Mouse (Mus musculus): ENCODE results near the gene Rpl11. TPM values are rescaled to one million over a fixed set of nuclear protein-coding genes. Genes with fewer than 3 reads are reported as not detected.
A peak's percentile ranks its signal among the peaks of the same experiment; 100 is the strongest.

Gene Rpl11
- polyA plus RNA-seq, 1 experiment from 2014 or later, result 281 TPM

DNA sequence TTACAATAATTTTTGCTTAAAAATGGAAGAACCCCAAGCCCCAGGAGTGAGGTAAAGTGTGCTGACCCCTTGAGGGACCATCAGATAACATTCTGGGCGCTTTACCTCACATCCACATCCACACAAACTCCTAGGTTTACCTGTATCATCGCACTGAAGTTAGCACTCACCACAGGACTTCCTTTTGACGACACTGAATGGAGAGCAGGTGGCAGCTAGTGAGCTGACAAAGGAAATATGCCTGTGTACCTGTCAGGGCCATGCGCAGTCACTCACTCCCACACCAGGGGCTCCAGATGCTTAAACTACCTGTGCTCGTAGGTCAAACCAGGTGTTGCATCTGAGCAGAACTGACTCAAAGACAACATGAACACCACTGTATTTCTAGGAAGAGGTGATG, 8.1 kb downstream of the Rpl11 start:
- Histone ChIP-seq H3K27ac (replicated peaks) (no peak overlapping the region), H3K27me3 (replicated peaks) (no peaks in the 10 kb centered on the region), H3K4me1 (peaks cover 12% of the 10 kb centered on the region), H3K36me3 (peaks cover 42% of the 10 kb centered on the region), H3K9ac (replicated peaks) (no peak overlapping the region), H3K9me3 (replicated peaks) (no peaks in the 10 kb centered on the region), H3K4me2 (no peak overlapping the region), H3K4me3 (replicated peaks) (no peak overlapping the region)
- WGBS, result 89% methylated on average over 5 of the region's 5 CpGs
- ATAC-seq (ENCODE audit: low FRiP score), result no peak

DNA sequence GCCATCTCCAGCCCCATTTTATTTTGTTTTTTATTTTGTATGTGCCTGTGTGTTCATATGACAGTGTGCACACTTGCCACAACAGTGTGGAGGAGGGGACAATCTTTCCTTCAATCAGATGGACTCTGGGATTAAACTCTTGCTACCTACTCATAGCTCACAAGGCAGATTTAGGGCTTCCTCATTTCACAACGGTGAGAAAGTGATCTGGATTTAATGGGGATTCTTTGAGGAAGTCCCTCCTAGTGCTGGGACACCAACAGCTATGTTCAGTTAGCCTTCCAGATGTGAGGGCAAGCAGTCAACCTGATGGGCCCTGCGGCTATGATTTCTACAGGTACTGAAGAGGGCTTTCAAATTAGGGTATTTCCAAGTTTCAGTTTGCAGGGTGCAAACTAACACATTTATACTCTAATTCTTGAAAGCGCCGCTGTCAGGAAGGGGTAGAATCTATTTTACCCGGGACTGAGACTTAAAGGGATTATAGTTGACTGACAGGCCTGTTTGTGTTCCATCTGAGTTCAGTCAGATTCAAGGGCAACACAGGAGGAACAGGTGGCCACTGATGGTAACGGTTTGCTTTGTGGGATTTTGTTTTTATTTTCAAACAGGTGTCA, 9.3 kb downstream of the Rpl11 start:
- WGBS, result 91% methylated on average over 6 of the region's 6 CpGs
- Histone ChIP-seq H3K36me3 (peaks cover 30% of the 10 kb centered on the region), H3K9me3 (replicated peaks) (no peaks in the 10 kb centered on the region), H3K4me3 (replicated peaks) (no peak overlapping the region), H3K27me3 (replicated peaks) (no peaks in the 10 kb centered on the region), H3K27ac (replicated peaks) (no peak overlapping the region), H3K9ac (replicated peaks) (no peak overlapping the region), H3K4me2 (no peak overlapping the region), H3K4me1 (0 out of 2 replicates have a peak, but pooled peaks cover 5% of the 10 kb centered on the region)
- ATAC-seq (ENCODE audit: low FRiP score), result no peak

DNA sequence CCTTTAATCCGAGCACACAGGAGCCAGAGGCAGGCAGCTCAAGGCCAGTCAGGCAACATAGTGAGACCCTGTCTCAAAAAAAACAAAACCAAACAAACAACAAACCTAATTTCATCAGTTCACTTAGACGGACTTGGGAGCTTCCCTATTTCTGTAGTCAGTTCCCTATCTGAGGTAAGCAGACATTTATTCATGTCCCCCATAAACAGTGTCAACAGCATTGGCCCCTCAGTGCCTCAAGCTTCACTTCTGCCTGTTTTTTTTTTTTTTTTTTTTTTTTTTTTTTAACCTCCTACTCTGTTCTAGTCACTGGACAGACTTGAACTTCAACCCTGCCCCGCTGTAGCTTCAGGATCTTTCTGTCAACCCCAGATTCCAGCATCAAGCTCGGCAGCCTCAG, 18.1 kb downstream of the Rpl11 start:
- Histone ChIP-seq H3K9me3 (replicated peaks) (no peaks in the 10 kb centered on the region), H3K9ac (replicated peaks) (no peak overlapping the region), H3K4me3 (replicated peaks) (no peak overlapping the region), H3K4me1 (peaks cover 11% of the 10 kb centered on the region; the same call in 1 of the 2 replicates), H3K27me3 (replicated peaks) (no peaks in the 10 kb centered on the region), H3K36me3 (no peaks in the 10 kb centered on the region; the same call in 1 of the 2 replicates), H3K4me2 (no peak overlapping the region), H3K27ac (replicated peaks) (no peak overlapping the region)
- 81% methylated on average over 4 of the region's 4 CpGs for WGBS
- no peak for ATAC-seq (ENCODE audit: low FRiP score)

DNA sequence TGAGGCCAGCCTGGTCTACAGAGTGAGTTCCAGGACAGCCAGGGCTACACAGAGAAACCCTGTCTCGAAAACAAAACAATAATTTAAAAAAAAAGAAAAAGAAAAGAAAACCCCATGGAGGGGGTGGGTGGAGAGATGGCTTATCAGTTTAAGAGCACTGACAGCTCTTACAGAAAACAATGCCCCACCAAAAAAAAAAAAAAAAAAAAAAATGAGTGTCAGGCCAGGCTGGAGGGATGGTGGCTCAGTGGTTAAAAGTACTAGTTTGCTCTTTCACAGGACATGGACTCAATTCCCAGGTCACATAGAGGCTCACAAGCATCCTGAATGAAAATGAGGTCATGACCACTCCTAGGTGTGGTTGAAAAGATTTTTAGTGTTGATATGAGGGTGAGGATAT, 20.0 kb downstream of the Rpl11 start:
- H3K4me2 ChIP-seq, result no peak overlapping the region
- H3K9ac ChIP-seq (replicated peaks), result no peak overlapping the region
- no peak overlapping the region for H3K4me3 ChIP-seq (replicated peaks)
- H3K9me3 ChIP-seq (replicated peaks), result no peaks in the 10 kb centered on the region
- WGBS, result 79% methylated on average over 1 of the region's 1 CpGs
- no peak for ATAC-seq (ENCODE audit: low FRiP score)
- H3K36me3 ChIP-seq, result no peaks in the 10 kb centered on the region; the same call in 1 of the 2 replicates
- no peaks in the 10 kb centered on the region for H3K27me3 ChIP-seq (replicated peaks)
- peaks cover 11% of the 10 kb centered on the region; the same call in 1 of the 2 replicates for H3K4me1 ChIP-seq
- no peak overlapping the region for H3K27ac ChIP-seq (replicated peaks)

DNA sequence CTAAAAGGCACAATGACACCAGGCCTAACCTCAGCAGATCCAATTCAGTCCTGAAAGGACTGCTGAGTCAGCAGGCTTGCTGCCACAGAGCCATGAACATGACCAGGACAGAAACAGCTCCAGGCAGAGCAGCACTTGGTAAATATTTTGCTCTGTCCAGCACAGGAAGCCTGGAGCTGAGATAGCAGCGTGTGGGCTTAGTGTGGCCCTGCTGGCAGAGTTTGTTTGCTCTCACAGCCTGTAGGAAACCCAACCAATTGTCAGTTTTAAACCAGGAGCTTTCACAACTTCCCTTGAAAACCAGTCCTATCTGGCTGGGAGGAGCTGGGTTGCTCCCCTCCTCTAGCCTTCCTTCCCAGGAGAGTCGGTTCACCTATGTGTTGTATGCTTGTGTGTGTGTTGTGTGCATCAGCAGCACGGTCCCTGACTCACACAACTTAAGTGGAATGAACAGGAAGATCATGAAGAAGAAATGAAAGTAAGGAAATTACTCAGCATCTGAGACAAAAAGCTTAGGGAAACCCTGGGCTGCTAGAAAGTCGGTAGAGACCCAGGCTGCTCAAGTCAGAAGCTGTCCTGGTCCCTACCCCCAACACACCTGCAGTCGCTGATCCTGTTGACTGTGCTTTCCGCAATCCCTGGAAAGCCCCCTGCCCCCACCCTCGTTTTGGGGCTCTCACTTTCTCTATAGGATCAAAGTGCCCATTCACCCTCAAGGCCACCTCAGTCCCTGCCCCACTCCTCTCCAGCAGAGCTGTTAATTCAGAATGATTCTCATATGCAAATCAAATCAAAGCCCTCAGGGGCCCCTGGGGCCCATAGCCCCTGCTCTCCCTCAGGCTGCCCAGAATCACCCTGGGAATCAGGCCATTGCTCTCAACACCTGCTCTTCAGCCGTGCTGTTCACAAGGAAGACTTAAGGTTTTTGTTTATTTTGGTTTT, 22.0 kb downstream of the Rpl11 start:
- ATAC-seq (ENCODE audit: low FRiP score), result no peak
- Histone ChIP-seq H3K36me3 (0 out of 2 replicates have a peak, but pooled peaks cover 5% of the 10 kb centered on the region), H3K4me3 (replicated peaks) (no peak overlapping the region), H3K9ac (replicated peaks) (no peak overlapping the region; the same call in 1 of the 2 replicates), H3K27me3 (replicated peaks) (no peaks in the 10 kb centered on the region), H3K9me3 (replicated peaks) (no peaks in the 10 kb centered on the region), H3K4me1 (peaks cover 11% of the 10 kb centered on the region; the same call in 1 of the 2 replicates), H3K27ac (replicated peaks) (peak overlapping the region; percentile 23; the same call in 1 of the 2 replicates), H3K4me2 (no peak overlapping the region)
- 7% methylated on average over 8 of the region's 8 CpGs for WGBS

DNA sequence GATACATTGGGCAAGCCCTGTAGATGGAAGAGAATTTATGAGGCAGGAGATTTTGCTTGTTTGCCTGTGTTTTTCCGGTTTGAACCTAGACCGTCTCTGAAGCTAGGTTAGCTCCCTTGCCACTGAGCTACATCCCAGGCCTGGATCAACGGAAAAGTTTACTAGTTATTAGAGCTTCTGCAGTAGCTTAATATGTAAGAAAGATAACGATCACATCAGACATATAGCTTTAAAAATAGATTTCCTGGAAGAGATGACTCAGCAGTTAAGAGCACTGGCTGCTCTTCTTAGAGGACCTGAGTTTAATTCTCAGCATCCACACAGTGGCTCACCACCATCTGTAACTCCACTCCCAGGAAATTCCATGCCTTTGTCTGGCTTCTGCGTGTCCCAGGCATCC, 24.5 kb downstream of the Rpl11 start:
- no peak overlapping the region for H3K27ac ChIP-seq (replicated peaks)
- 0 out of 2 replicates have a peak, but pooled peaks cover 5% of the 10 kb centered on the region for H3K36me3 ChIP-seq
- no peak overlapping the region for H3K9ac ChIP-seq (replicated peaks)
- no peak overlapping the region for H3K4me2 ChIP-seq
- 87% methylated on average over 5 of the region's 5 CpGs for WGBS
- peaks cover 11% of the 10 kb centered on the region; the same call in 1 of the 2 replicates for H3K4me1 ChIP-seq
- no peak for ATAC-seq (ENCODE audit: low FRiP score)
- no peak overlapping the region for H3K4me3 ChIP-seq (replicated peaks)
- no peaks in the 10 kb centered on the region for H3K9me3 ChIP-seq (replicated peaks)
- no peaks in the 10 kb centered on the region for H3K27me3 ChIP-seq (replicated peaks)

DNA sequence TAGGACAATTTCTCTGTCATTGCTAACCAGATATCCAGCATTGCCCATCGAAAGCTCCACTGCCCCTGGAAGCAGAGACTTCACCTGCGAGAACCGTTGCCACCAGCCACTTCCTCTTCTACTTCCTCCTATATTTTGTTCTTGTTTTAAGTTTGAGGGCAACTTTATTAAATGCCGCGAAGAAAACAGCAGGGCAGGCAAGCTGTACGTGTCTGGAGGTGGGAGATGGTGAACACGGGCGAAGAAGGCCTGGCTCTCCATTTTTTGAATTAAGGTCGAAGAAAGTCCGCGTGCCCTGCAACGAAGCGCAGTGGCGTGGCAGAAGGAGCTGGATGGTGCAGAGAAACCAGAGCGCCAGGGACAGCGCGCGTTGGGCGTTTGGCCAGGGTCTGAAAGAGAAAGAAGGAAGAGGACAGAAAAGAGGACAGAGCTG, 25.1 kb downstream of the Rpl11 start:
- 88% methylated on average over 19 of the region's 19 CpGs for WGBS
- H3K9me3 ChIP-seq (replicated peaks), result no peaks in the 10 kb centered on the region

DNA sequence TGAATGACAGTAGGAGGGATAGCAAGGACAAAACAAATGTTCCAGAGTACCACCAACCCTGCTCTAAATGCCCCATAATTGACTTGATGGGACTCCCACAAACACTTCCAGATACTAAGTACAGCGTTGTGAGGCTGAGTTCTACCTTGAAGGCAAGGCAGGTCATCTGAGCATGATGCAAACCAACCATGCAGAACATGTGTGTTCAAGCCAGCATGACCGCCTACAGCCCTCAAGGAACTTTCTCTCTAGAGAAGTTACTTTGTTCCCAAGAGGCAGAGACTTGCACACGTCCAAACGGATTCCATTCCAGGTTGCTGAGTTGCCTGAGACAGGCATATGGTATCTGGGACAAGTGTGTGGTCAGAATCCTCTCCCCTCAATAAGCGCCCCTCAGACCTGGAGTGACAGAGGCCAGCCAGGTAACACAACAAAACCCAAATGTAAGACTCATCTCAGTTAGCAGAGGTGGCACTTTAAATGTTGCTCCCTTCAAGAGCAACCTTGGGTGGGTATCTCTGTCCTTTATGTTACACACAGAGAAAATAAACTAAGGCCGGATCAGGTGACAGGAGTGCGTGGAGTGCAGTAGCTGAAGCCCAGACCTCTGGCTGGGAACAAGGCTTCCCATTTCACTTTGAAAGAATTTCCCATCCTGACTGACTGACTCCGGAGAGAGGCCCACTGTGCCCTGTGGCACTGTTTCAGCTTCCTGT, 25.7 kb downstream of the Rpl11 start:
- no peak overlapping the region for H3K9ac ChIP-seq (replicated peaks)
- no peak for ATAC-seq (ENCODE audit: low FRiP score)
- H3K27ac ChIP-seq (replicated peaks), result no peak overlapping the region
- no peaks in the 10 kb centered on the region for H3K27me3 ChIP-seq (replicated peaks)
- H3K4me3 ChIP-seq (replicated peaks), result no peak overlapping the region
- no peaks in the 10 kb centered on the region for H3K9me3 ChIP-seq (replicated peaks)
- no peak overlapping the region for H3K4me2 ChIP-seq
- 86% methylated on average over 8 of the region's 8 CpGs for WGBS
- 0 out of 2 replicates have a peak, but pooled peaks cover 5% of the 10 kb centered on the region for H3K36me3 ChIP-seq
- peaks cover 11% of the 10 kb centered on the region; the same call in 1 of the 2 replicates for H3K4me1 ChIP-seq

More for the DNA sequence above, 25.1 kb downstream of the Rpl11 start:
- Histone ChIP-seq H3K4me2 (no peak overlapping the region), H3K4me3 (replicated peaks) (no peak overlapping the region), H3K9ac (replicated peaks) (no peak overlapping the region), H3K36me3 (0 out of 2 replicates have a peak, but pooled peaks cover 5% of the 10 kb centered on the region), H3K4me1 (peaks cover 11% of the 10 kb centered on the region; the same call in 1 of the 2 replicates), H3K27me3 (replicated peaks) (no peaks in the 10 kb centered on the region), H3K27ac (replicated peaks) (no peak overlapping the region)
- no peak for ATAC-seq (ENCODE audit: low FRiP score)

DNA sequence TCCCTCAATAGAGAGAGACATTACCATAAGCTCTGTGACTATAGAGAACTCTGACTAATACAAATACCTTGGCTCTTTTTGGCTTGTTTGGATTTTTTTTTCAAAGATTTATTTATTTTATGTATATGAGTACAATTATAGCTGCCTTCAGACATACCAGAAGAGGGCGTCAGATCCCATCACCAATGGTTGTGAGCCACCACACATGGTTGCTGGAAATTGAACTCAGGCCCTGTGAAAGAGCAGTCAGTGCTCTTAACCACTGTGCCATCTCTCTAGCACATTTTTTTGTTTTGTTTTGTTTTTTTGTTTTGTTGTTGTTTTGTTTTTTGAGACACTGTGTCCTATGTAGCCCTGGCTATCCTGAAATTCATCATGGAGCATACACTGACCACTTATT, 27.9 kb downstream of the Rpl11 start:
- Histone ChIP-seq H3K9me3 (replicated peaks) (no peaks in the 10 kb centered on the region), H3K4me2 (no peak overlapping the region), H3K4me1 (peaks cover 5% of the 10 kb centered on the region), H3K36me3 (0 out of 2 replicates have a peak, but pooled peaks cover 5% of the 10 kb centered on the region), H3K27ac (replicated peaks) (no peak overlapping the region), H3K9ac (replicated peaks) (no peak overlapping the region), H3K27me3 (replicated peaks) (no peaks in the 10 kb centered on the region), H3K4me3 (replicated peaks) (no peak overlapping the region)
- ATAC-seq (ENCODE audit: low FRiP score), result no peak
- 81% methylated on average over 1 of the region's 1 CpGs for WGBS

DNA sequence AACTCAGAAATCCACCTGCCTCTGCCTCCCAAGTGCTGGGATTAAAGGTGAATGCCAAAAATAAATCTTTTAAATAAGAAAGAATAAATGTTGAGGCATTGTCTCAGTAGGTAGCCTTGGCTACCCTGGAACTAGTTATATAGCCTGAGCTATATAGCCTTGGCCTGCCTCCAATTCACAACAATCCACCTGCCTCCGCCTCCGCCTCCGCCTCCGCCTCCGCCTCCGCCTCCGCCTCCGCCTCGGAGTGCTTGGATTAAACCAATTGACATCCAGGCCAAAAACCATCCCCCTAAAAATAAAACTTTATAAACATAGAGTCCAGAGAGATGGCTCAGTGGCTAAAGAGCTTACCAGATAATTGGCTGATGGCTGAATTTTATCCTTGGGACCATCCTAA, 30.3 kb downstream of the Rpl11 start:
- Histone ChIP-seq H3K27ac (replicated peaks) (no peak overlapping the region), H3K9me3 (replicated peaks) (no peaks in the 10 kb centered on the region), H3K9ac (replicated peaks) (no peak overlapping the region), H3K4me2 (no peak overlapping the region), H3K27me3 (replicated peaks) (no peaks in the 10 kb centered on the region), H3K4me3 (replicated peaks) (no peak overlapping the region), H3K36me3 (0 out of 2 replicates have a peak, but pooled peaks cover 5% of the 10 kb centered on the region), H3K4me1 (peaks cover 20% of the 10 kb centered on the region)
- ATAC-seq (ENCODE audit: low FRiP score), result no peak
- 98% methylated on average over 9 of the region's 9 CpGs for WGBS

DNA sequence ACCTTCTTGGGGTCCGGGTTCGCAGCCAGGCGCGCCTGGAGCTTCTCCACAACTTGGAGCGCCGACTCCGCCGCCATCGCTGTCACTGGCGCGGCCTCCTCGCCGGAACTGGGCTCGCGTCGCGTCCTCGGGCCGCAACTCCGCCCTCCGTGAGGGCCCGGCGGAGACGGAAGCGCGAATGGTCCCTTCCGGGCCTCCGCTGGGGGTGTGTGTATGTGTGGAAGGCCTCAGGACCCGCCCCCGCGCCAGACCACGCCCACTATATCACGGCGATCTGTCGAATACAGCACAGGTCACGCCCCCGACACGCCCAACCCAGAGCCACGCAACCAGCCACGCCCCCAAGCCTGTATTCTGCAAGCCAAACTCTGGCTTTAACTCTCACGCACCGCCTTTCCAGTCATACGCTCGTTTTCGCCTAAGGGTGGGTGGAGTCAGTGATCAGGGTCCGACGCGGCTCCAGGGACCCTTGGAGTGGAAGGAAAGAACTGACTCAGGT, 31.6 kb downstream of the Rpl11 start, which contains the start of gene Eloa:
Eloa (minus strand) TSS at position 215 of the 499 bp plus-strand sequence.
- ATAC-seq (ENCODE audit: low FRiP score), result peak; percentile 98
- under 1% methylated on average over 46 of the region's 48 CpGs for WGBS
- Histone ChIP-seq H3K9me3 (replicated peaks) (no peaks in the 10 kb centered on the region), H3K36me3 (no peaks in the 10 kb centered on the region), H3K27me3 (replicated peaks) (no peaks in the 10 kb centered on the region), H3K4me3 (replicated peaks) (peak within 1 kb of the TSS; percentile 81), H3K4me1 (peaks cover 20% of the 10 kb centered on the region), H3K9ac (replicated peaks) (peak within 1 kb of the TSS; percentile 89), H3K4me2 (peak within 1 kb of the TSS; percentile 96), H3K27ac (replicated peaks) (peak within 1 kb of the TSS; percentile 84)
